Mouse (Mus musculus): ENCODE measurements around the gene Cap2. TPM values are rescaled to one million over a fixed set of nuclear protein-coding genes. Genes with fewer than 3 reads are reported as not detected.

Gene Cap2
- polyA plus RNA-seq, 1 experiment from 2014 or later = 2.0 TPM

- Histone ChIP-seq H3K36me3 (replicated peaks) (no peaks in the 10 kb centered on the region), H3K4me1 (replicated peaks) (no peaks in the 10 kb centered on the region), H3K9me3 (replicated peaks) (no peaks in the 10 kb centered on the region), H3K4me3 (replicated peaks) (no peak overlapping the region), H3K27ac (replicated peaks) (no peak overlapping the region), H3K9ac (no peak overlapping the region), H3K4me2 (no peak overlapping the region), H3K27me3 (no peaks in the 10 kb centered on the region)
- ATAC-seq (ENCODE audit: insufficient read depth) = no peak
- 60% methylated on average over 7 of the region's 7 CpGs for WGBS (ENCODE audit: insufficient replicate concordance)
Observed at GRCm38 (mm10) chr13:46542782-46543181, 41.1 kb downstream of the Cap2 start.

GRCm38 (mm10) chr13:46544608-46545007 lies 43.0 kb downstream of the Cap2 start:
- no peaks in the 10 kb centered on the region for H3K9me3 ChIP-seq (replicated peaks)
- no peak overlapping the region for H3K27ac ChIP-seq (replicated peaks)
- no peak for ATAC-seq (ENCODE audit: insufficient read depth)
- WGBS (ENCODE audit: insufficient replicate concordance) = 68% methylated on average over 6 of the region's 6 CpGs
- no peaks in the 10 kb centered on the region for H3K4me1 ChIP-seq (replicated peaks)
- no peak overlapping the region for H3K4me2 ChIP-seq
- H3K4me3 ChIP-seq (replicated peaks) = no peak overlapping the region
- no peaks in the 10 kb centered on the region for H3K27me3 ChIP-seq
- no peaks in the 10 kb centered on the region for H3K36me3 ChIP-seq (replicated peaks)
- H3K9ac ChIP-seq = no peak overlapping the region

- Histone ChIP-seq H3K4me1 (replicated peaks) (no peaks in the 10 kb centered on the region), H3K36me3 (replicated peaks) (no peaks in the 10 kb centered on the region), H3K4me3 (replicated peaks) (no peak overlapping the region), H3K27me3 (no peaks in the 10 kb centered on the region), H3K9me3 (replicated peaks) (no peaks in the 10 kb centered on the region), H3K9ac (no peak overlapping the region), H3K4me2 (no peak overlapping the region), H3K27ac (replicated peaks) (no peak overlapping the region)
- 58% methylated on average over 9 of the region's 9 CpGs for WGBS (ENCODE audit: insufficient replicate concordance)
- no peak for ATAC-seq (ENCODE audit: insufficient read depth)
Observed at GRCm38 (mm10) chr13:46545081-46545480, 43.4 kb downstream of the Cap2 start.

GRCm38 (mm10) chr13:46546846-46547245 lies 45.2 kb downstream of the Cap2 start:
- Histone ChIP-seq H3K4me1 (replicated peaks) (no peaks in the 10 kb centered on the region), H3K9me3 (replicated peaks) (no peaks in the 10 kb centered on the region), H3K27me3 (no peaks in the 10 kb centered on the region), H3K9ac (no peak overlapping the region), H3K27ac (replicated peaks) (no peak overlapping the region), H3K4me3 (replicated peaks) (no peak overlapping the region), H3K4me2 (no peak overlapping the region), H3K36me3 (replicated peaks) (no peaks in the 10 kb centered on the region)
- ATAC-seq (ENCODE audit: insufficient read depth) = no peak
- 67% methylated on average over 4 of the region's 4 CpGs for WGBS (ENCODE audit: insufficient replicate concordance)

- Histone ChIP-seq H3K4me1 (replicated peaks) (no peaks in the 10 kb centered on the region), H3K4me2 (no peak overlapping the region), H3K9ac (no peak overlapping the region), H3K9me3 (replicated peaks) (no peaks in the 10 kb centered on the region), H3K27me3 (no peaks in the 10 kb centered on the region), H3K36me3 (replicated peaks) (no peaks in the 10 kb centered on the region), H3K27ac (replicated peaks) (no peak overlapping the region), H3K4me3 (replicated peaks) (no peak overlapping the region)
- 21% methylated on average over 1 of the region's 1 CpGs for WGBS (ENCODE audit: insufficient replicate concordance)
- no peak for ATAC-seq (ENCODE audit: insufficient read depth)
Observed at GRCm38 (mm10) chr13:46547253-46547652, 45.6 kb downstream of the Cap2 start.

GRCm38 (mm10) chr13:46548132-46548531 lies 46.5 kb downstream of the Cap2 start:
- Histone ChIP-seq H3K4me1 (replicated peaks) (no peaks in the 10 kb centered on the region), H3K36me3 (replicated peaks) (no peaks in the 10 kb centered on the region), H3K27me3 (no peaks in the 10 kb centered on the region), H3K9ac (no peak overlapping the region), H3K4me3 (replicated peaks) (no peak overlapping the region), H3K4me2 (no peak overlapping the region), H3K9me3 (replicated peaks) (no peaks in the 10 kb centered on the region), H3K27ac (replicated peaks) (no peak overlapping the region)
- 71% methylated on average over 8 of the region's 8 CpGs for WGBS (ENCODE audit: insufficient replicate concordance)
- ATAC-seq (ENCODE audit: insufficient read depth) = no peak

- H3K4me3 ChIP-seq (replicated peaks) = no peak overlapping the region
- 64% methylated on average over 5 of the region's 5 CpGs for WGBS (ENCODE audit: insufficient replicate concordance)
- no peak overlapping the region for H3K4me2 ChIP-seq
- no peaks in the 10 kb centered on the region for H3K36me3 ChIP-seq (replicated peaks)
- H3K4me1 ChIP-seq (replicated peaks) = no peaks in the 10 kb centered on the region
- H3K9ac ChIP-seq = no peak overlapping the region
- H3K27ac ChIP-seq (replicated peaks) = no peak overlapping the region
- H3K27me3 ChIP-seq = no peaks in the 10 kb centered on the region
- no peaks in the 10 kb centered on the region for H3K9me3 ChIP-seq (replicated peaks)
- no peak for ATAC-seq (ENCODE audit: insufficient read depth)
Observed at GRCm38 (mm10) chr13:46548600-46549179, 47.0 kb downstream of the Cap2 start.

- no peak for ATAC-seq (ENCODE audit: insufficient read depth)
- Histone ChIP-seq H3K36me3 (replicated peaks) (no peaks in the 10 kb centered on the region), H3K9ac (no peak overlapping the region), H3K9me3 (replicated peaks) (no peaks in the 10 kb centered on the region), H3K4me3 (replicated peaks) (no peak overlapping the region), H3K4me1 (replicated peaks) (no peaks in the 10 kb centered on the region), H3K27me3 (no peaks in the 10 kb centered on the region), H3K27ac (replicated peaks) (no peak overlapping the region), H3K4me2 (no peak overlapping the region)
- WGBS (ENCODE audit: insufficient replicate concordance) = 73% methylated on average over 10 of the region's 10 CpGs
Observed at GRCm38 (mm10) chr13:46550627-46551026, 49.0 kb downstream of the Cap2 start.

GRCm38 (mm10) chr13:46554736-46555135 lies 53.1 kb downstream of the Cap2 start:
- no peak overlapping the region for H3K4me3 ChIP-seq (replicated peaks)
- H3K27me3 ChIP-seq = no peaks in the 10 kb centered on the region
- H3K36me3 ChIP-seq (replicated peaks) = no peaks in the 10 kb centered on the region
- no peaks in the 10 kb centered on the region for H3K4me1 ChIP-seq (replicated peaks)
- 73% methylated on average over 9 of the region's 9 CpGs for WGBS (ENCODE audit: insufficient replicate concordance)
- H3K4me2 ChIP-seq = no peak overlapping the region
- no peaks in the 10 kb centered on the region for H3K9me3 ChIP-seq (replicated peaks)
- ATAC-seq (ENCODE audit: insufficient read depth) = no peak
- no peak overlapping the region for H3K9ac ChIP-seq
- H3K27ac ChIP-seq (replicated peaks) = no peak overlapping the region

- Histone ChIP-seq H3K4me3 (replicated peaks) (no peak overlapping the region), H3K9ac (no peak overlapping the region), H3K4me1 (replicated peaks) (no peaks in the 10 kb centered on the region), H3K9me3 (replicated peaks) (no peaks in the 10 kb centered on the region), H3K36me3 (replicated peaks) (no peaks in the 10 kb centered on the region), H3K27me3 (no peaks in the 10 kb centered on the region), H3K4me2 (no peak overlapping the region), H3K27ac (replicated peaks) (no peak overlapping the region)
- ATAC-seq (ENCODE audit: insufficient read depth) = no peak
- 62% methylated on average over 5 of the region's 5 CpGs for WGBS (ENCODE audit: insufficient replicate concordance)
Observed at GRCm38 (mm10) chr13:46565913-46566312, 64.3 kb downstream of the Cap2 start.

GRCm38 (mm10) chr13:46569469-46569868 lies 67.8 kb downstream of the Cap2 start:
- no peak overlapping the region for H3K9ac ChIP-seq
- H3K36me3 ChIP-seq (replicated peaks) = no peaks in the 10 kb centered on the region
- no peaks in the 10 kb centered on the region for H3K4me1 ChIP-seq (replicated peaks)
- 66% methylated on average over 8 of the region's 8 CpGs for WGBS (ENCODE audit: insufficient replicate concordance)
- H3K4me2 ChIP-seq = no peak overlapping the region
- ATAC-seq (ENCODE audit: insufficient read depth) = no peak
- H3K9me3 ChIP-seq (replicated peaks) = no peaks in the 10 kb centered on the region
- no peak overlapping the region for H3K4me3 ChIP-seq (replicated peaks)
- no peaks in the 10 kb centered on the region for H3K27me3 ChIP-seq
- no peak overlapping the region for H3K27ac ChIP-seq (replicated peaks)

- H3K36me3 ChIP-seq (replicated peaks) = no peaks in the 10 kb centered on the region
- no peak overlapping the region for H3K9ac ChIP-seq
- H3K27ac ChIP-seq (replicated peaks) = no peak overlapping the region
- H3K4me1 ChIP-seq (replicated peaks) = no peaks in the 10 kb centered on the region
- no peaks in the 10 kb centered on the region for H3K27me3 ChIP-seq
- H3K4me2 ChIP-seq = peak overlapping the region; percentile 29; the same call in 1 of the 2 replicates
- no peak for ATAC-seq (ENCODE audit: insufficient read depth)
- no peaks in the 10 kb centered on the region for H3K9me3 ChIP-seq (replicated peaks)
- H3K4me3 ChIP-seq (replicated peaks) = no peak overlapping the region
- 5% methylated on average over 12 of the region's 12 CpGs for WGBS (ENCODE audit: insufficient replicate concordance)
Observed at GRCm38 (mm10) chr13:46571141-46571592, 69.5 kb downstream of the Cap2 start.

Measured in liver, embryonic 15.5 days (tissue).